Mouse (Mus musculus) heart, adult 2 months (tissue): ENCODE data around the gene Adgrd1. TPM values are rescaled to one million over a fixed set of nuclear protein-coding genes. Genes with fewer than 3 reads are reported as not detected.

Experiments
- DNase-seq, 2 experiments: peaks; one replicate each; pipeline ENCODE4 v3.0.0; 2021
- H3K27ac ChIP-seq: fragments of 200-600 bp; 2 replicates; pipeline ENCODE4 v1.8.1; 2022
- H3K27me3 ChIP-seq: fragments of 200-500 bp; 2 replicates; pipeline ENCODE4 v1.6.1; 2012; ENCODE audit warnings: mild to moderate bottlenecking, low read length, inconsistent platforms, mixed read lengths; ENCODE audit not compliant: control insufficient read depth, insufficient read depth
- H3K36me3 ChIP-seq: fragments of 200-500 bp; 2 replicates; pipeline ENCODE4 v1.6.1; 2012; ENCODE audit warnings: low read length, inconsistent platforms; ENCODE audit not compliant: control insufficient read depth, insufficient read depth
- H3K4me1 ChIP-seq: fragments of 200-500 bp; 2 replicates; pipeline ENCODE4 v1.6.1; 2011; ENCODE audit warnings: low read length; ENCODE audit not compliant: control insufficient read depth, insufficient read depth
- H3K4me3 ChIP-seq: fragments of 200-600 bp; 2 replicates; pipeline ENCODE4 v1.8.1; 2022
- H3K79me2 ChIP-seq: fragments of 200-500 bp; replicated peaks from 2 replicates; pipeline ENCODE4 v1.6.1; 2012; ENCODE audit warnings: mild to moderate bottlenecking, inconsistent platforms, low read length, moderate library complexity, mixed read lengths; ENCODE audit not compliant: control insufficient read depth, insufficient read depth
- H3K9ac ChIP-seq: fragments of 200-500 bp; 2 replicates; pipeline ENCODE4 v1.6.1; 2012; ENCODE audit warnings: low read depth, mild to moderate bottlenecking, control low read depth, inconsistent platforms, low read length, mixed read lengths
- CTCF ChIP-seq: fragments of 200-600 bp; IDR thresholded peaks from 2 replicates; pipeline ENCODE4 v1.8.1; 2022; ENCODE audit warnings: antibody characterized with exemption, mild to moderate bottlenecking, moderate library complexity
- EP300 ChIP-seq: fragments of 200-500 bp; IDR thresholded peaks from 2 replicates; pipeline ENCODE4 v1.6.1; 2011; ENCODE audit warnings: low read depth, low read length, control low read depth; ENCODE audit not compliant: insufficient read depth
- POLR2A ChIP-seq: fragments of 200-500 bp; IDR thresholded peaks from 2 replicates; pipeline ENCODE4 v1.6.1; 2011; ENCODE audit warnings: mild to moderate bottlenecking, low read depth, low read length, control low read depth; ENCODE audit not compliant: insufficient read depth
- WGBS: fragments of 180-500 bp; shearing (Covaris S2); methylation state at CpG from one replicate; pipeline ENCODE4 v1.1.7; 2018; 5-methylcytosine and 5-hydroxymethylcytosine counted together
- intact Hi-C: fragments of 180-260 bp; cut with DNase I; formaldehyde crosslinking; loops from one replicate; pipeline ENCODE4 v1.15.1; 2025
- polyA plus RNA-seq: library from polyadenylated mRNA; depleted of rRNA; stranded (reverse); fragments of >200 nt; gene quantifications from 2 replicates; pipeline ENCODE4 v1.2.3, GENCODE M21; 2012
- total RNA-seq, 2 experiments: library from RNA; stranded (reverse); gene quantifications; 2 replicates each; pipeline ENCODE4 v1.2.3; 2021

The Adgrd1 gene
- total and polyA plus RNA-seq, 3 experiments = 4.1 to 5.5 (median 4.8) TPM

GRCm38 (mm10) chr5:129182554-129182953 lies 86.0 kb downstream of the Adgrd1 start:
- Histone ChIP-seq H3K27me3 (no peaks in the 10 kb centered on the region), H3K4me1 (no peaks in the 10 kb centered on the region), H3K4me3 (no peak overlapping the region), H3K79me2 (no peaks in the 10 kb centered on the region), H3K27ac (no peak overlapping the region), H3K36me3 (no peaks in the 10 kb centered on the region), H3K9ac (no peak overlapping the region)
- no peak for DNase-seq
- no peak for TF ChIP-seq CTCF
- TF ChIP-seq POLR2A = no peak
- intact Hi-C loops = no loop called here
- 65% methylated on average over 8 of the region's 8 CpGs for WGBS

GRCm38 (mm10) chr5:129186260-129186659 lies 89.7 kb downstream of the Adgrd1 start:
- TF ChIP-seq CTCF = peak; percentile 70
- no peak for TF ChIP-seq POLR2A
- no peak for TF ChIP-seq EP300
- Histone ChIP-seq H3K4me1 (no peaks in the 10 kb centered on the region), H3K79me2 (no peaks in the 10 kb centered on the region), H3K27me3 (no peaks in the 10 kb centered on the region), H3K27ac (no peak overlapping the region), H3K36me3 (no peaks in the 10 kb centered on the region), H3K4me3 (no peak overlapping the region), H3K9ac (no peak overlapping the region)
- DNase-seq = peak in 1 of 2 experiments; percentile 53
- intact Hi-C loops = no loop called here
- WGBS = 3% methylated on average over 2 of the region's 2 CpGs

GRCm38 (mm10) chr5:129186926-129187325 lies 90.4 kb downstream of the Adgrd1 start:
- no peak for DNase-seq
- H3K9ac ChIP-seq = no peak overlapping the region
- no peaks in the 10 kb centered on the region for H3K36me3 ChIP-seq
- H3K4me3 ChIP-seq = no peak overlapping the region
- no peak for TF ChIP-seq EP300
- no peak for TF ChIP-seq POLR2A
- no peak for TF ChIP-seq CTCF
- H3K27me3 ChIP-seq = no peaks in the 10 kb centered on the region
- no peaks in the 10 kb centered on the region for H3K79me2 ChIP-seq
- H3K27ac ChIP-seq = no peak overlapping the region
- intact Hi-C loops = no loop called here
- WGBS = 74% methylated on average over 7 of the region's 7 CpGs
- H3K4me1 ChIP-seq = no peaks in the 10 kb centered on the region

GRCm38 (mm10) chr5:129189071-129189470 lies 92.5 kb downstream of the Adgrd1 start:
- 86% methylated on average over 6 of the region's 6 CpGs for WGBS
- intact Hi-C loops = no loop called here
- no peak for TF ChIP-seq CTCF
- no peak for TF ChIP-seq EP300
- no peak for TF ChIP-seq POLR2A
- Histone ChIP-seq H3K36me3 (no peaks in the 10 kb centered on the region), H3K9ac (no peak overlapping the region), H3K4me3 (no peak overlapping the region), H3K79me2 (no peaks in the 10 kb centered on the region), H3K27me3 (no peaks in the 10 kb centered on the region), H3K27ac (no peak overlapping the region), H3K4me1 (no peaks in the 10 kb centered on the region)
- no peak for DNase-seq

- no peaks in the 10 kb centered on the region for H3K36me3 ChIP-seq
- no peaks in the 10 kb centered on the region for H3K79me2 ChIP-seq
- no peaks in the 10 kb centered on the region for H3K4me1 ChIP-seq
- intact Hi-C loops = no loop called here
- peak in 1 of 2 experiments; percentile 16 for DNase-seq
- no peak overlapping the region for H3K27ac ChIP-seq
- no peaks in the 10 kb centered on the region for H3K27me3 ChIP-seq
- no peak overlapping the region for H3K9ac ChIP-seq
- no peak overlapping the region for H3K4me3 ChIP-seq
- 51% methylated on average over 7 of the region's 7 CpGs for WGBS
- TF ChIP-seq POLR2A = no peak
- TF ChIP-seq EP300 = no peak
- TF ChIP-seq CTCF = no peak
Observed at GRCm38 (mm10) chr5:129190077-129190476, 93.5 kb downstream of the Adgrd1 start.

- Histone ChIP-seq H3K4me3 (no peak overlapping the region), H3K4me1 (peaks cover 1% of the 10 kb centered on the region; the same call in 1 of the 2 replicates), H3K9ac (no peak overlapping the region), H3K36me3 (no peaks in the 10 kb centered on the region), H3K27ac (no peak overlapping the region), H3K79me2 (no peaks in the 10 kb centered on the region), H3K27me3 (no peaks in the 10 kb centered on the region)
- 64% methylated on average over 9 of the region's 9 CpGs for WGBS
- intact Hi-C loops = no loop called here
- no peak for DNase-seq
- TF ChIP-seq EP300 (no peak), CTCF (no peak), POLR2A (no peak)
Observed at GRCm38 (mm10) chr5:129196501-129196900, 100.0 kb downstream of the Adgrd1 start.
